Mouse (Mus musculus): ENCODE data around the gene Hormad1.

The Hormad1 gene

GRCm38 (mm10) chr3:95636072-95636471, 76.6 kb downstream of the Hormad1 start:
- DNase-seq (ENCODE audit: low spot score in 2 of 2) = no peak

All from natural killer cell, adult 2 months (primary cell).